Mouse (Mus musculus) erythroblast, embryonic 14.5 days (primary cell): Measurements from ENCODE around the gene Veph1.

Experiments
- GATA1 ChIP-seq: IDR thresholded peaks from 2 replicates; pipeline ENCODE4 v1.6.1; 2012; ENCODE audit warnings: low read length, inconsistent platforms, mixed read lengths
- TAL1 ChIP-seq: IDR thresholded peaks from 3 replicates; pipeline ENCODE4 v1.6.1; 2012; ENCODE audit warnings: low read length, inconsistent platforms, mixed read lengths

DNA sequence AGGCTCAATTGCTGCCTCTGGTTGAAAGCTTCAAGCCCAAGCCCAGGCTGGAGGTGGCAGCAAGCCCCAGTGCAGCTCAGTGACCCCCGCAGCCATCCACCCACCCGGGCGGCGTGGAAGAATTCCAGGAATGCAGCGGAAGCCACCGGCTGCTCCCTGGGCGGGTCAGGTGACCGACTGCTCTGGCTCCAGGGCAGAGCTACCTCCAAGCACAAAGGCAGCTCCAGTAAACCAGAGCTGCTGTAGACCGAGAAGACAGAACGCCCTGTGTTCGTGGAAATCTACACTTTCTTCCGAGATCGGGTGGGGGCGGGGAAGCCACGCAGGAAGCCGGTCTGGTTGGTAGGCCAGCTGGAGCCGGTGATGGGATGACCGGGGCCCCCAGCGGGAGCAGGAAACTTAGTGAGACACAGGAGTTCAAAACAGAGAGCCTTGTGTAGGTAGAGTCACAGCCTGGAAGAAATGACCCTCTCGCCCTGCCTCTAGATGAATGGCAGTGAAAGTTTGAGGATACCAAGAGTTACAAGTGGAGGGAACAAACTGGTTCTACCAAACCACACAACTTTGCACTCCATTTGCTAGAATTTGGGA, 4.2 kb downstream of the Veph1 start:
- TF ChIP-seq GATA1 (no peak), TAL1 (no peak)
